Mouse (Mus musculus) urinary bladder, postnatal 10 days (tissue): ENCODE measurements around the gene Kif6.

Source experiments
- DNase-seq: peaks from one replicate; pipeline ENCODE4 v3.0.0; 2022; ENCODE audit warnings: low spot score

The Kif6 gene

GRCm38 (mm10) chr17:49666728-49667127, 51.8 kb downstream of the Kif6 start:
- no peak for DNase-seq

GRCm38 (mm10) chr17:49668296-49668695, 53.4 kb downstream of the Kif6 start:
- no peak for DNase-seq

GRCm38 (mm10) chr17:49671921-49672339, 57.0 kb downstream of the Kif6 start:
- DNase-seq: no peak

- DNase-seq: no peak
Measured at GRCm38 (mm10) chr17:49672421-49672820, 57.5 kb downstream of the Kif6 start.

- DNase-seq: no peak
Measured at GRCm38 (mm10) chr17:49675629-49676028, 60.7 kb downstream of the Kif6 start.

- no peak for DNase-seq
Measured at GRCm38 (mm10) chr17:49681410-49681809, 66.5 kb downstream of the Kif6 start.

GRCm38 (mm10) chr17:49684146-49684545, 69.2 kb downstream of the Kif6 start:
- DNase-seq: no peak

- no peak for DNase-seq
Measured at GRCm38 (mm10) chr17:49690607-49691454, 75.9 kb downstream of the Kif6 start.

- DNase-seq: no peak
Measured at GRCm38 (mm10) chr17:49691455-49691805, 76.5 kb downstream of the Kif6 start.

- DNase-seq: no peak
Measured at GRCm38 (mm10) chr17:49693206-49693605, 78.3 kb downstream of the Kif6 start.

- no peak for DNase-seq
Measured at GRCm38 (mm10) chr17:49697220-49697619, 82.3 kb downstream of the Kif6 start.

- DNase-seq: no peak
Measured at GRCm38 (mm10) chr17:49703492-49704249, 88.7 kb downstream of the Kif6 start.

GRCm38 (mm10) chr17:49709192-49709591, 94.3 kb downstream of the Kif6 start:
- no peak for DNase-seq

GRCm38 (mm10) chr17:49710101-49710630, 95.2 kb downstream of the Kif6 start:
- DNase-seq: no peak

- DNase-seq: no peak
Measured at GRCm38 (mm10) chr17:49726206-49726605, 111.3 kb downstream of the Kif6 start.

GRCm38 (mm10) chr17:49726976-49727375, 112.0 kb downstream of the Kif6 start:
- no peak for DNase-seq

GRCm38 (mm10) chr17:49727428-49728045, 112.6 kb downstream of the Kif6 start:
- no peak for DNase-seq

GRCm38 (mm10) chr17:49729856-49730255, 114.9 kb downstream of the Kif6 start:
- DNase-seq: no peak

- DNase-seq: no peak
Measured at GRCm38 (mm10) chr17:49732706-49733105, 117.8 kb downstream of the Kif6 start.

GRCm38 (mm10) chr17:49734079-49734478, 119.1 kb downstream of the Kif6 start:
- DNase-seq: no peak

- DNase-seq: no peak
Measured at GRCm38 (mm10) chr17:49734776-49735175, 119.8 kb downstream of the Kif6 start.

GRCm38 (mm10) chr17:49736364-49736763, 121.4 kb downstream of the Kif6 start:
- no peak for DNase-seq
